Mouse (Mus musculus) liver, postnatal 0 days (tissue): ENCODE measurements around the gene Npr2.

Source experiments
- CTCF ChIP-seq: sonication (generic); IDR thresholded peaks from 2 replicates; pipeline ENCODE4 v1.5.1; 2016; ENCODE audit warnings: antibody characterized with exemption, low read depth
- EP300 ChIP-seq: IDR thresholded peaks from 2 replicates; pipeline ENCODE4 v1.6.1; 2016; ENCODE audit warnings: antibody characterized with exemption, low read depth, mild to moderate bottlenecking

GRCm38 (mm10) chr4:43668782-43669427 is 37.2 kb downstream of the Npr2 start, which contains the start of the genes Tmem8b and Fam221b:
- TF ChIP-seq CTCF (no peak), EP300 (no peak)
